Mouse (Mus musculus): Measurements from ENCODE around the gene Prdm2.

Gene Prdm2

GRCm38 (mm10) chr4:143212341-143213174 lies at the start of gene Prdm2:
Gene Prdm2, minus strand, starts transcription at chr4:143212995.
- DNase-seq, result peak; percentile 74

DNA sequence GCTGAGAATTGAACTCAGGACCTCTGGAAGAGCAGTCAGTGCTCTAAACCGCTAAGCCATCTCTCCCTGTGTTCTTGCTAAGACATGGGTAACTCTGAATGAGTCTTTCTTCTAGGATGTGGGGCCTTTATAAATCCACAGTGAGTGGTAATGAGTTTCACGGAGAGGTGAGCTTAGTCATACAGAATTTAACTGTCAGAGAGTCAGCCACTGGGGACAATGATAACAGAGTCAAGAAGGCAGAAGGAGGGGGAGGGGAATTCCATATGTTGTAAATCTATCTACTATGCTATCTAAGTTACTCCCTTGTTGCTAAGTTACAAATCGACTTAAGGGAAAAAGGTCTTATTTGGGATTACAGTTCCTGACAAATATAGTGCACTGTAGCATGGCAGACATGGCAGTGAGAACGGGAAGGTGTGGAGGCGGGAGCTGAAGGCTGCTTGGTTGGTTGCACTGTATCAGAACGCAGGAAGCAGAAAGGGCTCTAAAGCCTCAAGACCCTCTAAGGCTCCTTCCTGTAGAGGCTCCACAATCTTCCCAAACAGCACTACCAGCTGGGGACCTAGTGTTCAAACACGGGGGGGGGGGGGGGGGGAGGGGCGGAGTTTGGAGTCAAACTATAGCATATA lies 47.0 kb upstream of the Prdm2 start:
- DNase-seq, result no peak

- DNase-seq, result peak; percentile 29
These were observed 45.7 kb upstream of the Prdm2 start for GRCm38 (mm10) chr4:143258517-143258916.

GRCm38 (mm10) chr4:143257971-143258370 lies 45.2 kb upstream of the Prdm2 start:
- no peak for DNase-seq

DNA sequence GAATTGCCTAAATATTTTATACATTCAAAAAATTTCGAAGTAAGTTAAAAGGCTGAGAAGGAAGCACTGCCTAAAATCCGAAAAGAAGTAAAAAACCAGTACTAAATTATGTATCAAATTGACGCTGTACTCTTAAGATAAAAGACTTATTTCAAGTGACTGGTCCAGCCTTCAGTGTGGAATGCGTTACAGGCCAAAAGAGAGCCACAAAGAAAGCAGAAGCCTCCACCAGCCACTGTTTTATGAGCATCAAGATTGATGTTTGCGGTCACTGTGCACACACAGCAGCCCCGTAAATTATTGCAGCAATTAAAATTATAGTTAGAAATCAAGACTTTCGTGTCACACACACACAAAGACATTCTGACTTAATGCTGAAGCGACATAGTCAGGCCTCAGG lies 42.7 kb upstream of the Prdm2 start:
- no peak for DNase-seq

DNA sequence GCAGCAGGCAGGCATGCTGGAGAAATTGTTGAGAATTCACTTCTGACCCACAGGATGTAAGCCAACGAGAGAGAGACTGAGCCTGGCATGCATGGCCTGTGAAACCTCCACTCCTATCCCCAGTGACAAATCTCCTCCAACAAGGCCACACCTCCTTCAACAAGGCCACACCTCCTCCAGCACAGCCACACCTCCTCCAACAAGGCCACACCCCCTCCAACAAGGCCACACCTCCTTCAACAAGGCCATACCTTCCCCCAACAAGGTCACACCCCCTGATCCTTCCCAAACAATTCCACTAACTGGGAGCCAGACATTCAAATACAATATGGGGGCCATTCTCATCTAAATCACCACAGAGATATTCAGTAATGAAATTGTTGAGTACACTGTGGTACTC lies 40.6 kb upstream of the Prdm2 start:
- DNase-seq, result no peak

- DNase-seq, result no peak
These were observed 35.3 kb upstream of the Prdm2 start for GRCm38 (mm10) chr4:143248050-143248449.

GRCm38 (mm10) chr4:143241294-143241693 lies 28.5 kb upstream of the Prdm2 start:
- DNase-seq, result no peak

DNA sequence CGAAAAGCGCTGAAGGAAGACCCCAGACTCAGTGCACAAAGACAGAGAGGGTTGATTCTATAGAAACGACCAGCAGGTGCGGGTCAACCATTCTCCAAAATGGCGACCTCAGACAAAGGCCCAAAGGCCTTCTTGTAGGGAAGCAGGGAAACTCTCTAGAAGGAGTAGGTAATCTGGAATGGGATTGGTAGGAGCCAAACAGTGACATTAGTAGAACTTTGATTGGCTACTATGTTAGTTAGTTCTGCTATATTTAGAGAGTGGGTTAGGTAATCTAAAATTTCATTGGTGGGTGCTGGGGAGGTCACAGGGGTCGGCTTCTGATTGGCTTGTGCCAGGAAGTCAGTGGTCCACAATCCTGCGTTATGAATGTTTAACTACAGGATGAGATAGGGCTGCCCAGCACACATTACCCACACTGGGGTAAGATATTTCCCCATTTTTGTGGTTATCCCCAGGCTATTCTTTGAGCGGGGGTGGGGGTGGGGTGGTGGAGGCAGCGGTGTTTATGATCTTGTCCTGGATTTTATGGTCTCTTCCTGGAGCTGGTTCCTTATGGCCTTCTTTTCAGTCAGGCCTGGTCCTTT lies 26.9 kb upstream of the Prdm2 start:
- DNase-seq, result no peak

GRCm38 (mm10) chr4:143239117-143239516 lies 26.3 kb upstream of the Prdm2 start:
- DNase-seq, result no peak

- DNase-seq, result peak; percentile 23
These were observed 25.6 kb upstream of the Prdm2 start for GRCm38 (mm10) chr4:143238241-143239031.

DNA sequence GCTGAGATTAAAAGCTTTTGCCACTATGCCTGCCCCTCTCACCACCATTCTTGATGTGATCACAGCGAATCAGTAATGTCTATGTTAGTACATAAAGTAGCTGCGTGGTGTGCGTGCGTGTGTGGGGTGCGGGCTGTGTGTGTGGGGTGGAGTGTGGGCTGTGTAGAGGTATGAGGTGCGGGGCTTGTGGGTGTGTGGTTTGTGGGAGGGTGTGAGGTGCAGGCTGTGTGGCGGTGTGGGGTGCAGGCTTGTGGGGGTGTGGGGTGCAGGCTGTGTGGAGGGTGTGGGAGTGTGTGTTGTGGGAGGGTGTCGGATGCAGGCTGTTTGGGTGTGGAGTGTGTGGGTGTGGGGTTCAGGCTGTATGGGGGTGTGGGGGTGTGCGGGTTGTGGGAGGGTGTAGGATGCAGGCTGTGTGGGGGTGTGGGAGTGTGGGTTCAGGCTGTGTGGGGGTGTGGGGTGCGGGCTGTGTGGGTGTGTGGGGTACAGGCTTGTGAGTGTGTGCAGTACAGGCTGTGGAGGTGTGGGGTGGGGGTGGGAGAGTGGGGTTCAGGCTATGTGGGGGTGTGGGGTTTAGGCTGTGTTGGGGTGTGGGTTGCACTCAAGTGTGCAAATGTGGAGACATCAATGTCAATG lies 19.1 kb upstream of the Prdm2 start:
- no peak for DNase-seq

DNA sequence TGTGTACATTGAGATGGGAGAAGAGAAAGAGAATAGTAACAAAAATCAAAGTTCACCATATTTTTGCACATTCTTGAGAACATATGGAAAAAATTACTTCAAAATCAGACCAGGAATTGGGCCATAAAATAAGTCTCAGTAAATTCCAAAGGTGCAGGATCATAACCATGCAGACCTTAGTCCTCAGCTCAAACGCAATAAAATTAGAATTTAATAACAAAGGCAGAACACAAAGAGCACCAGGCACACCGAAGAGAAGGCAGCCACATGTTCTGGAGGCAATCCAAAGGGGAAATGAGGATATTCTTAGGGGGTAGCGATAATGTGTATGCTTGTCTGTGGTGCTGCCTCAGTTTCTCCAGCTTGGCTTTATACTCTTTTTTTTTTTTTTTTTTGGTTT lies 18.3 kb upstream of the Prdm2 start:
- no peak for DNase-seq

- DNase-seq, result no peak
These were observed 15.2 kb upstream of the Prdm2 start for GRCm38 (mm10) chr4:143227976-143228375.

DNA sequence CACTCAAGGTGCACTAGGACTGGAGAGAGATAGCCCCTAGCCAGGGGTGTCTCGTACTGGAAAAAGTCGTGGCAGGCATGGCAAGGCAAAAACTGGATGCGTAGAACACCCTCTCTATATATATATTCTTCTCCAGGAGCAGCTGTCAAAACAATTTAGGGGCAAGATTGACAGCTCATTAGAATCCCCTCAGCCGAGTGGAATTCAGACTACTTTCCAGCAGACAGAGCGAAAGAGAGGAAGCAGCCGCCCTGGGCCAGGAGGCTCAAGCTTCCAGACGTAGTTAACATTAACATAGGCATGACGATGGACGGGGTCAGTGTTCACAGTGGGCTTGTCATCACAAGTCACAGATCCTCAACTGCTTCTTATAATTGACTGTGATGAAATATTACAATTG lies 13.1 kb upstream of the Prdm2 start:
- no peak for DNase-seq

- DNase-seq, result no peak
These were observed 6.5 kb upstream of the Prdm2 start for GRCm38 (mm10) chr4:143219316-143219751.

DNA sequence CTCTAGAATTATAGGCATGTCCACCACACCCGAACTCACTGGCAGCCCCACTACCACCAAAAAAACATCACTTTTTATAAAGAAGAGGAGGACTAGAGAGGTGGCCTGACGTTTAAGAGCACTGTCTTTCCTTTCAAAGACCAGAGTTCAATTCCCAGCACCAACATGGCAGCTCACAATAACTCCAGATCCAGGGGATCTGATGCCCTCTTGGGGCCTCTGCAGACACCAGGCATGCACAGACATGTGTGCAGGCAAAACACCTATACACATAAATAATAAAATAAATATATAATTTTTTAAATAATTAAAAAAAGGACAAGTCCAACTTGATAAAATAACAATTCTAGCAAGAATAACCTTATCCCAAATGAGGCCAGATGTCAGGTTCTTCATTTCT lies 6.1 kb upstream of the Prdm2 start:
- no peak for DNase-seq

DNA sequence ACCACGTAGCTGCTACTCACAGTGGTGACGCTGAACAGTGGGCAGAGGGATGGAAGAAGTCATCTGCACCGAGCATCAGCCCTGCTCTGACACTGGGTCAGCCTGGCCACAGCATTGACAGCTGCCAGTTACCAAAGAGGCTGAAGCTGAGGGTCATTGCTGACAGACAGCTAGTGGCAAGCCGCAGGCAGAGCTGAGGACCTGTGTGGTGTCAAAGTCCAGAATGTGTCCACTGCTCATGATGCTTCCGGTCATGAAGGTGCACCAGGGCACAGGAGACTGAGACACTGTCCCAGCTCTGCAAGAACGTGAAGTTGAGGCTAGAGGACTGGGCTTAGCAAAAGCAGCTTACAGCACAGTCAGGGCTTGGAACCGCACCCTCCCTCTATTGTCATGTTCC lies 4.4 kb upstream of the Prdm2 start:
- DNase-seq, result no peak

- DNase-seq, result no peak
These were observed 1.5 kb upstream of the Prdm2 start for GRCm38 (mm10) chr4:143214221-143214797.

DNA sequence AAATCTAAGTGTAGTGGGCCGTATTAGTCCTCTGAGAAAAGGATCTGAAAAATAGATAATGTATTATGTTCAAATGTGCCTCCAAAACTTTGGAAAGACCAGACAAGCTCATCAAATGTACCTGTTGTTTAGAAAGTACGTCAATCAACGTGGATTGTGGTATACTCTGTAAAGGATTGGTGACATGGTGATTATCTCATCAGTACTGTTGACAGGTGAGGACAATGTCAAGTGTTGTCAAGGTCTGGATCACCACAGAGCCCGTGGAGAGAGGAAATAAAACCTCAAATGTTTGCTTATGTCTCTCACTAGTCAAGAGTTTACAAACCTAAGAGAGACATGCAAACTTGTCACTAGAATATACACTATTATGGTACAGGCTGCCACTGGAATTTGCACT lies 776 bp upstream of the Prdm2 start:
- DNase-seq, result no peak

DNA sequence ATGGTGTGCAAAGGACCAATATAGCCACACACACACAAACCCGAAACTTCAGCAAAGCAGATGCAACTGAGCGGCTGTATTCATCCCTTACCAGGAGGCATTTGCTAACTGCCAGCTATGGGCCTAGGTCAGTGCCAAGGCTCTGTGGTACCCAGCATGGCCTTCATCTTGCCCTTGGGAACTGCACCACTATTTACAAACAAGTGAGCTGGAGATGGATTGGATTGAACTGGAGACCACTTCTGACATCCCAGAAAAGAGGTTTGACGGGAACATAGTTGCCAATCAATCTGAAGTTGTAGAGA lies 332 bp upstream of the Prdm2 start:
- DNase-seq, result no peak

- peak; percentile 36 for DNase-seq
These were observed 1.0 kb downstream of the Prdm2 start for GRCm38 (mm10) chr4:143211584-143212340.

Data from right cerebral cortex, postnatal 25 days (tissue).